Mouse (Mus musculus): ENCODE results near the gene Camkmt. TPM values are rescaled to one million over a fixed set of nuclear protein-coding genes. Genes with fewer than 3 reads are reported as not detected.

Camkmt gene
- polyA plus RNA-seq, 1 experiment from 2014 or later = 15.1 TPM

DNA sequence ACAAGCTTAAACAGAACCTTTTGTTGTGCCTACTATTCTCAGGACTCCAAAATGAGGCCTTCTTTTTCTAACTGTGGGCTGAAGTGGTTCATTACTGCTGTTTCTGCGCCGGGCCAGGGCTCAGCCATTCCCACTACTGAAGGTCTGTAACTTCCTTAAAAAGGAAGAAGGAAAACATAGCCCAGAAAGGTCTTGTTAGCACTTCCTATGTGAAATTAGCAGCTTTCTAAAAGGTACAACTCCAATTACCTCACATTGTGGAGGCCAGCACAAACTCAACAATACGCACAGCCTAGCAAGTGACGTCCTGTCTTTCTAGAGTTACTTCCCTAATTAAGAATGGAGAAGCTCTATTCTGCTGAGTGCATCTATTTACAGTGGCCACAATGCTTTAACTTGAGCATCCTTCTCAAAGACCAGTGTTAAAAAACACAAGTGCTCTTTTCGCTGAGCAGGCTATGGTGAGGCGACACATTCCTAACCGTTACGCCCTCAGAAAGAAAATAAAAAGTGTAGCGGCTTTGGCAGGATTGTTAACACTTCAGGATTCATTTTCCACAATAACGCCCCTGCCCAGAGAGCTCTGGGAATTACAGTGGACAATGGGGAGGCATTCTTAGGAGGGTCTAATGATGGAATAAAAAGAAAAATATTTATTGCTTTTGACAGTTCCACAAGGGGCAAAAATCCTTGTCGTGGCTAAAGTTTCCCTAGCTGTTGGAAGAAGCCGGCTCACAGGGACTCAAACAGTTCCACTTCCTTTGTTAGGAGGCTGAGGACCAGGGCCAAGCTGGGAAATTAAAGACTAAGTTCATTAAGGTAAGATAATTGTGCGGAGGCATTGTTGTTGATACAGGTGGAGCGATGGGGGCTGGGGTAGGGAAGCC lies 398.5 kb downstream of the Camkmt start:
- no peaks in the 10 kb centered on the region for H3K9me3 ChIP-seq
- no peak overlapping the region for H3K4me3 ChIP-seq
- no peak overlapping the region for H3K9ac ChIP-seq
- peaks cover 66% of the 10 kb centered on the region for H3K27me3 ChIP-seq
- 7% methylated on average over 14 of the region's 14 CpGs for WGBS
- ATAC-seq (ENCODE audit: insufficient number of reproducible peaks, insufficient read depth, low FRiP score, low TSS enrichment) = no peak
- no peaks in the 10 kb centered on the region for H3K36me3 ChIP-seq
- H3K4me2 ChIP-seq (replicated peaks) = no peak overlapping the region
- peaks cover 15% of the 10 kb centered on the region; the same call in 1 of the 2 replicates for H3K4me1 ChIP-seq
- no peak overlapping the region for H3K27ac ChIP-seq

DNA sequence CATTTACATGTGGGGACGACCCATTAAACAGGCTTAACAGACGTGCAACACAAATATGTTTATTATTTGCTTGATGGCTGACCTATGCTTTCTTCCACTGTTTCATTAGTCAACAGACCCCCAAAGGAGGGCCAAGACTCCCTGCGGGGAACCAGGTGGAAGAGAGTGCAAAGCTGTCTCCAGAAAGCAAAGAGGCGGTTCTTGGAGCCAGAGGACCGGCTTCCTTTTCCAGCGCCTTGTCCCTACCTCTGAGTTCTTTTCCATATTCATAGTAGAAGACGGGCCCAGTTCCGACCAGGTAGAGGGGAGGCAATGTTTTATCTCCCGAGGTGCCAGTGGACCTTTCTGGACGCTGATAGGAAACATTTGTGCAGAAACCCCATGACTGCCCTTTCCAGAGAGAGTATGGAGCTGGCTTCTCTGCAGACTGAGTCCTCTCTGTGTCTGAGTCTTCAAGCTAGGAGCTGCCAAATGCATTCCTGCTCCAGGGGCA lies 399.2 kb downstream of the Camkmt start:
- no peaks in the 10 kb centered on the region for H3K36me3 ChIP-seq
- no peak overlapping the region for H3K4me3 ChIP-seq
- H3K9ac ChIP-seq = no peak overlapping the region
- no peaks in the 10 kb centered on the region for H3K9me3 ChIP-seq
- no peak overlapping the region for H3K27ac ChIP-seq
- no peak overlapping the region for H3K4me2 ChIP-seq (replicated peaks)
- peaks cover 63% of the 10 kb centered on the region for H3K27me3 ChIP-seq
- no peak for ATAC-seq (ENCODE audit: insufficient number of reproducible peaks, insufficient read depth, low FRiP score, low TSS enrichment)
- peaks cover 15% of the 10 kb centered on the region; the same call in 1 of the 2 replicates for H3K4me1 ChIP-seq
- 7% methylated on average over 10 of the region's 10 CpGs for WGBS

DNA sequence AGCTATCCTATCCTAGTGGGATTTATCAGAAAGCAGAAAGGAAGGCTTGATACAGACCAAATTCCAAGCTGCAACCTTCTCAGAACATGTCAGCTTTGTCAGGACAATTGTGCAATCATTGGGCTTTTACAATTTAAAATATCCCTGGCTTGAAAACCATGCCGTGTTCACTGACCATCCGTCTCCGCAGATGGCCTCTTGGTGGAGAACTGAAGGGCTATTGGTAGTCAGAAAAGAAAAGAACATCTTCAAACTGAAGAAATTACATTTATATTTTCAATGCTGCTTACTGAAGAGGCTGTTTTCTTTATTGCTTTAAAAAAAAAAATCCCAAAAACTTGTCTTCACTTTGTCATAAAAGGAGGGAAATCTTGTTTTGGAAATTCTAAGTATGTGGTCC lies 401.1 kb downstream of the Camkmt start:
- no peak for ATAC-seq (ENCODE audit: insufficient number of reproducible peaks, insufficient read depth, low FRiP score, low TSS enrichment)
- peaks cover 5% of the 10 kb centered on the region; the same call in 1 of the 2 replicates for H3K4me1 ChIP-seq
- H3K36me3 ChIP-seq = no peaks in the 10 kb centered on the region
- H3K4me2 ChIP-seq (replicated peaks) = no peak overlapping the region
- WGBS = 81% methylated on average over 3 of the region's 3 CpGs
- no peak overlapping the region for H3K27ac ChIP-seq
- no peak overlapping the region for H3K9ac ChIP-seq
- H3K4me3 ChIP-seq = no peak overlapping the region
- peaks cover 46% of the 10 kb centered on the region for H3K27me3 ChIP-seq
- peaks cover 9% of the 10 kb centered on the region for H3K9me3 ChIP-seq

DNA sequence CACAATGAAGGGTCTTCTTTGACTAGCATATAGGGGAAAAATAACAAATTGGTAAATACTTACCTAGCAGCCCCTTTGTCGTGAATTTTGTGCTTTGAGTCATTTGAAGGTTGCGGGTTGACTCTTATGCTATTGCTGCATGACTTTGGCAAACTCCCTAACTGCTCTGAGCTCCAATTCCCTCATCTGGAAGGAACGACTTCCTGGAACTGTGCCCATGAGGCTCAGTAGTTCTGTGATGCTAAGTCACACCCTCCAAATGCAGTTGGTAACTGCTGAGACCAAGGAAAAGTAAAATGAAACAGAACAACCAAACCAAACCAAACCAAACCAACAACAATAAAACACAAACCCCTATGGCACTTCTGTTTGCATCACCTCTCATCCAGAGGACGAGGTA lies 403.2 kb downstream of the Camkmt start:
- Histone ChIP-seq H3K4me3 (no peak overlapping the region), H3K9ac (no peak overlapping the region), H3K4me2 (replicated peaks) (no peak overlapping the region), H3K9me3 (peaks cover 10% of the 10 kb centered on the region), H3K27me3 (peaks cover 31% of the 10 kb centered on the region), H3K4me1 (no peaks in the 10 kb centered on the region), H3K27ac (no peak overlapping the region), H3K36me3 (no peaks in the 10 kb centered on the region)
- whole genome bisulfite sequencing = 71% methylated on average over 4 of the region's 4 CpGs
- ATAC-seq (ENCODE audit: insufficient number of reproducible peaks, insufficient read depth, low FRiP score, low TSS enrichment) = no peak

DNA sequence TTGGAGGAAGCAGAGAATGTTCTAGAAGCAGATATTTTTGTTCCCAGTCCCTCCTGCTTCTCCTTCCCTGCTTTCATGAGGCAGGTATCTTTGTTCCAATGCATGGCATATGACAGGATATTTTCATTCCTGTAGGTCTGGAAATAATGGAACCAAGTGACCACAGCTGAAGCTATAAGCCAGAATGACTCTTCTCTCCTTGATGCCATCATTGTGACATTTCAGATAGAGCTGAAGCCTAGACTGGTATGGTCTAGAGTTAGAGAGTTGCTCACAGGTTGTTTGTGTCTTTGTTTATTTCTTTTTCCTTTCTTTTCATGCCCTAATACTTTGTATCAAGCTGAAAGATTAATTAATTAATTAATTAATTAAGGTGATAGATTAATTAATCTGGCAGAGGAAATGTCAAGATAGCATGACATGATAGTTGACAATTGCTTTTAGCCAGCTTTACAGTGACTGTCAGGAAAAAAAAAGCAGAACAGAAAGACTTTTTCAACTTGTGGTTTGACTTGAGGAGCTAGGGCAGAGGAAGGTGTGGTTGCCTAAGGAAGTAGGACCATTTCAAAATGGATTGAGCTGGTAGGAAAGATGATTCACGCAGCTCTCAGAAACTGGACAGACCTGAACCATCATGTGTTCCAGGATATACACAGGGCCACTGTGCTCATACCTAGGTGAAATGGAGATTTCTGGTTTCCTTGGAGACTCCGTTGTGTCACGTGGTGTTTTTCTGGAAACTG lies 404.8 kb downstream of the Camkmt start:
- peaks cover 10% of the 10 kb centered on the region for H3K9me3 ChIP-seq
- no peaks in the 10 kb centered on the region for H3K36me3 ChIP-seq
- no peak overlapping the region for H3K27ac ChIP-seq
- WGBS = 94% methylated on average over 3 of the region's 3 CpGs
- H3K4me3 ChIP-seq = no peak overlapping the region
- H3K4me1 ChIP-seq = no peaks in the 10 kb centered on the region
- no peak for ATAC-seq (ENCODE audit: insufficient number of reproducible peaks, insufficient read depth, low FRiP score, low TSS enrichment)
- peaks cover 15% of the 10 kb centered on the region for H3K27me3 ChIP-seq
- no peak overlapping the region for H3K9ac ChIP-seq
- no peak overlapping the region for H3K4me2 ChIP-seq (replicated peaks)

DNA sequence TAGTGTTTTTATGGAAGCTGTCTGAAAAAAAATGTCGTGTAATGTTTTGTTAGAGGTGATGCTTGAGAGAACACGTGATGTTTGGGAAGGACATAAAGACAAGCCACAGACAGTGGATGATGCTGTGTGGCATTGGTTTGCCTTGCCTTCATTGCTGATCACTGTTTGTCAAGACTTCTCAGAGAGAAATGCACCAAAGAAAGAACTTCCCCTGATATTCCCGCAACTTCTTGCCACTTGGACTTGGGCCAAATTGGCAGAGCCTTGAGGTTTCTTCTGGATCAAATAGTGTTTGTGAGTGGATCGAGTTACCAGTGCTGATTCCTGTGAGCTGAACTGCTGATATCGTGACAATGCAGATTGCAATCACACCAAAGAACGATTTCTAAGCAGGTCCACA lies 405.5 kb downstream of the Camkmt start:
- H3K27ac ChIP-seq = no peak overlapping the region
- no peak overlapping the region for H3K4me2 ChIP-seq (replicated peaks)
- no peak overlapping the region for H3K4me3 ChIP-seq
- ATAC-seq (ENCODE audit: insufficient number of reproducible peaks, insufficient read depth, low FRiP score, low TSS enrichment) = no peak
- H3K27me3 ChIP-seq = peaks cover 13% of the 10 kb centered on the region
- no peaks in the 10 kb centered on the region for H3K4me1 ChIP-seq
- 82% methylated on average over 6 of the region's 6 CpGs for WGBS
- H3K9me3 ChIP-seq = peaks cover 10% of the 10 kb centered on the region
- no peak overlapping the region for H3K9ac ChIP-seq
- no peaks in the 10 kb centered on the region for H3K36me3 ChIP-seq

DNA sequence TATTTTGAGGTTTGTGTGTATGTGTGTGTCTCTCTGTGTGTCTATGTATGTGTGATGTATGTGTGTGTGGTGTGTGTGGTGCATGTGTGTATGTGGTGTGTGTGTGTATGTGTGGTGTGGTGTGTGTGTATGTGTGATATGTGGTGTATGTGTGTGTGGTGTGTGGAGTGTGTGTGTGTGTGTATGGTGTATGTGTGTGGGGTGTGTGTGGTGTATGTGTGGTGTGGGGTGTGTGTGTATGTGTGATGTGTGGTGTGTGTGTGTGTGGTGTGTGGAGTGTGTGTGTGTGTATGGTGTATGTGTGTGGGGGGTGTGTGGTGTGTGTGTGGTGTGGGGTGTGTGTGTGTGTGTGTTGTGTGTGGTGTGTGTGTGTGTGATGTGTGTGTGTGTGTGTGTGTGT lies 414.5 kb downstream of the Camkmt start:
- Histone ChIP-seq H3K4me3 (no peak overlapping the region), H3K4me2 (replicated peaks) (no peak overlapping the region), H3K4me1 (peaks cover 3% of the 10 kb centered on the region; the same call in 1 of the 2 replicates), H3K27ac (no peak overlapping the region), H3K9ac (no peak overlapping the region), H3K36me3 (no peaks in the 10 kb centered on the region), H3K27me3 (no peaks in the 10 kb centered on the region), H3K9me3 (no peaks in the 10 kb centered on the region)
- no peak for ATAC-seq (ENCODE audit: insufficient number of reproducible peaks, insufficient read depth, low FRiP score, low TSS enrichment)

DNA sequence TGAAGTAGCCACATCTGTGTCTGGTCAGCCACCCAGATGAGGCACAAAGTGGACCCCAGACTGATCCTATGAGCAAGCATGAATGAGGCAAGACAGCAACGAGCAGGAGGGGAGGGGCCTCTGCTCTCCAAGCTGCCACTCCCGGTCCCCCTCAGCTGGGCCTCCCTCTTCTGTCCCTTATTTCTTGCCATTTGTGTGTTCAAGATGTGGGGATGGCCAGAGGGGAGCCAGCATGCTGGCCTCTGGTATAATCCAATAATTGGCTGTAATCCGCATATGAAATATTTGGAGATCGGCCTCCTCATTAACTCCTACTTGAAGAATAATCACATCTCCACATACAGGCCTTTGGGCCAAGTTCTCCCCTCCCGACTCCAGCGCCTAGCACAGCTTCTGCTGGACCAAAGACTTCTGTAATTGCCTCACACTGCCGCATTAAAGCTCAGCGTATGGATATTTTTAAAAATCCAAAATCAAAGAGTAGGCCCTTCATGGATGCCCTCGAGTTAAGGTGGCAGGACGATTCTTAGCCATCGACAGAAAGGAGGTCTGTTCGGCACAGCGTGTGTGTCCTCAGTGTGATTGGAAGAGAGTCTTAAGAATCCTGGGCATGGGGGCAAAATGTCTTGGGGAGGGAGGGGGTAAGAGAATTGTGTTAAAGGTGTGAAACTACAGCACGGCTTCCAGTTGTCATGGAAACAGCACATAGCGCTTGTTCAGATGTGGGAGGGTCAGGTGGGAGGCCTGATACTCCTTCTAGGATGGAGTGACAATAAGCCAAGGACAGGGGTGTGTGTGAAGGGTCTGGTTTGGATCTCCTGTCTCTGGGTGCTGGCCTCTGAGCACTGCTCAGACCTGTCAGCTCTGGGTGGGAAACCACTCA lies 416.1 kb downstream of the Camkmt start:
- ATAC-seq (ENCODE audit: insufficient number of reproducible peaks, insufficient read depth, low FRiP score, low TSS enrichment) = no peak

DNA sequence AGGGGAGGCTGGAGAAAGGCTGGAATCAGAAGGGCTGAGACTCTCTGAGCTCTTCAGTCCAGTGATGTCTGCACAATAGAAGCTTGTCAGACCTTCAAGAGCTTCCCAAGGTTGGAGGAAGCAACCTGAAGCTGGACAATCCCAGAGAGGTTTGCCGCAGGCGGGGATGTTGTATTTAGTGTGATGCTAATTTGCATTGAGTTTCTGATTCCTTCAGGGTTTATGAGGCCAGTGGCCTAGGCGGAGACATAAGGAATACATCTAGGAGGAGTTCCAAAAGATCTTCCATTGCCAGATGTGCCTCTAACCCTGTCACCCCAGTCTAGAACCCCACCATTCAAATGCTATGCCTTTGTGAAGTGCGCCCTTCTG lies 416.7 kb downstream of the Camkmt start:
- Histone ChIP-seq H3K27me3 (no peaks in the 10 kb centered on the region), H3K4me1 (peaks cover 3% of the 10 kb centered on the region; the same call in 1 of the 2 replicates), H3K9me3 (no peaks in the 10 kb centered on the region), H3K4me3 (no peak overlapping the region), H3K36me3 (no peaks in the 10 kb centered on the region), H3K9ac (no peak overlapping the region), H3K27ac (no peak overlapping the region), H3K4me2 (replicated peaks) (no peak overlapping the region)
- no peak for ATAC-seq (ENCODE audit: insufficient number of reproducible peaks, insufficient read depth, low FRiP score, low TSS enrichment)
- WGBS = 89% methylated on average over 4 of the region's 4 CpGs

More for the DNA sequence above, 416.1 kb downstream of the Camkmt start:
- H3K9ac ChIP-seq = no peak overlapping the region
- H3K27me3 ChIP-seq = no peaks in the 10 kb centered on the region
- no peaks in the 10 kb centered on the region for H3K36me3 ChIP-seq
- H3K4me2 ChIP-seq (replicated peaks) = no peak overlapping the region
- H3K27ac ChIP-seq = no peak overlapping the region
- H3K4me1 ChIP-seq = peaks cover 3% of the 10 kb centered on the region; the same call in 1 of the 2 replicates
- WGBS = 79% methylated on average over 15 of the region's 15 CpGs
- no peaks in the 10 kb centered on the region for H3K9me3 ChIP-seq
- no peak overlapping the region for H3K4me3 ChIP-seq

Data from embryonic facial prominence, embryonic 12.5 days (tissue).